Mouse (Mus musculus) ES-E14 (cell line): ENCODE results near the gene Smarca2. TPM values are rescaled to one million over a fixed set of nuclear protein-coding genes. Genes with fewer than 3 reads are reported as not detected.
"Not testable (repeated sequence)": the region's sequence is repeated elsewhere in the genome, so short reads cannot be mapped to it uniquely, and the experiment has no call there.

Experiments used
- DNase-seq: peaks from one replicate; pipeline ENCODE4 v3.0.0-alpha.2; 2013; ENCODE audit warnings: low read depth, low spot score
- H3K27ac ChIP-seq: 2 replicates; pipeline ENCODE4 v1.5.1; 2012; ENCODE audit warnings: low read depth, mild to moderate bottlenecking, low read length, moderate library complexity, mixed read lengths; ENCODE audit not compliant: poor library complexity, insufficient read depth, severe bottlenecking
- H3K36me3 ChIP-seq: 2 replicates; pipeline ENCODE4 v1.6.1; 2012; ENCODE audit warnings: mild to moderate bottlenecking, low read length, moderate library complexity, mixed read lengths; ENCODE audit not compliant: control insufficient read depth, poor library complexity, insufficient read depth, severe bottlenecking
- H3K4me1 ChIP-seq, 2 experiments: fragments of 150-350 bp in 1 of 2; sonication (generic) in 1 of 2; 2 replicates each; pipeline ENCODE4 v1.6.1; 2012; ENCODE audit warnings: low read length in 2 of 2, mild to moderate bottlenecking in 1 of 2, mixed read lengths in 1 of 2; ENCODE audit not compliant: control insufficient read depth in 2 of 2, insufficient read depth in 2 of 2, poor library complexity in 1 of 2
- H3K4me3 ChIP-seq, 2 experiments: fragments of 150-350 bp in 1 of 2; sonication (generic) in 1 of 2; 2 replicates each; pipeline ENCODE4 v1.5.1; 2012; ENCODE audit warnings: low read length in 2 of 2, low read depth in 1 of 2, mild to moderate bottlenecking in 1 of 2, mixed read lengths in 1 of 2; ENCODE audit not compliant: insufficient read depth in 1 of 2, poor library complexity in 1 of 2, severe bottlenecking in 1 of 2
- H3K9ac ChIP-seq: 2 replicates; pipeline ENCODE4 v1.6.1; 2012; ENCODE audit warnings: low read depth, mild to moderate bottlenecking, low read length, mixed read lengths; ENCODE audit not compliant: poor library complexity, insufficient read depth, severe bottlenecking
- H3K9me3 ChIP-seq: fragments of 150-350 bp; sonication (generic); 2 replicates; pipeline ENCODE4 v1.6.1; 2012; ENCODE audit warnings: low read depth, mild to moderate bottlenecking, low read length; ENCODE audit not compliant: control insufficient read depth, insufficient read depth
- CHD2 ChIP-seq: IDR thresholded peaks from 2 replicates; pipeline ENCODE4 v1.6.1; 2014; ENCODE audit warnings: mild to moderate bottlenecking, low read depth, low read length, inconsistent platforms
- HCFC1 ChIP-seq: IDR thresholded peaks from 2 replicates; pipeline ENCODE4 v1.6.1; 2012; ENCODE audit warnings: low read length, inconsistent platforms, borderline replicate concordance; ENCODE audit not compliant: insufficient read depth
- MAFK ChIP-seq: IDR thresholded peaks from 2 replicates; pipeline ENCODE4 v1.6.1; 2014; ENCODE audit warnings: mild to moderate bottlenecking, low read depth, low read length, inconsistent platforms; ENCODE audit not compliant: insufficient read depth
- ZC3H11A ChIP-seq: IDR thresholded peaks from 2 replicates; pipeline ENCODE4 v1.6.1; 2012; ENCODE audit warnings: low read depth, mild to moderate bottlenecking, inconsistent platforms, low read length, borderline replicate concordance
- ZNF384 ChIP-seq: IDR thresholded peaks from 2 replicates; pipeline ENCODE4 v1.6.1; 2012; ENCODE audit warnings: low read depth, low read length, inconsistent platforms
- in situ Hi-C, 2 experiments: fragments of 600-800 bp; cut with MboI; formaldehyde crosslinking; loops; one replicate each; pipeline ENCODE4 v1.15.1; 2025; ENCODE audit warnings: low sequenced_read_pairs in 2 of 2, inconsistent platforms in 1 of 2; ENCODE audit not compliant: unreplicated experiment in 2 of 2
- total RNA-seq: library from RNA; depleted of rRNA; stranded (reverse); fragments of 300-350 nt; gene quantifications from 2 replicates; pipeline ENCODE4 v1.2.3, GENCODE M21; 2012

Smarca2 gene
- total RNA-seq, 1 experiment, result 3.7 TPM

GRCm38 (mm10) chr19:26734704-26735109, 129.9 kb downstream of the Smarca2 start:
- DNase-seq, result no peak
- no peak overlapping the region for H3K27ac ChIP-seq
- H3K9me3 ChIP-seq, result no peaks in the 10 kb centered on the region
- 0 out of 4 replicates have a peak, but pooled peaks cover 0 to 2% of the 10 kb centered on the region in 2 experiments for H3K4me1 ChIP-seq
- TF ChIP-seq CHD2 (no peak), HCFC1 (no peak), MAFK (no peak), ZC3H11A (no peak), ZNF384 (no peak)
- in situ Hi-C loops, result no loop called here
- H3K4me3 ChIP-seq, result no peak overlapping the region
- H3K36me3 ChIP-seq, result no peaks in the 10 kb centered on the region
- H3K9ac ChIP-seq, result no peak overlapping the region

DNA sequence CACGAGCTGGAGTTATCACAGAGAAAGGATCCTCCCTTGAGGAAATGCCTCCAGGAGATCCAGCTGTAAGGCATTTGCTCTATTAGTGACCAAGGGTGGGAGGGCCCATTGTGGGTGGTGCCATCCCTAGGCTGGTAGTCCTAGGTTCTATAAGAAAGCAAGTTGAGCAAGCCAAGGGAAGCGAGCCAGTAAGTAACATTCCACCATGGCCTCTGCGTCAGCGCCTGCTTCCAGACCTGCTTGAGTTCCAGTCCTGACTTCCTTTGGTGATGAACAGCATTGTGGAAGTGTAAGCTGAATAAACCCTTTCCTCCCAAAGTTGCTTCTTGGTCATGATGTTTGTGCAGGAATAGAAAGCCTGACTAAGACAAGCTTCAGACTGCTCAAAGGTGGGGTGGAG, 140.2 kb downstream of the Smarca2 start:
- H3K9me3 ChIP-seq, H3K27ac ChIP-seq, H3K4me3 ChIP-seq, H3K9ac ChIP-seq, in situ Hi-C loops, DNase-seq, H3K4me1 ChIP-seq, H3K36me3 ChIP-seq: not testable (repeated sequence)

DNA sequence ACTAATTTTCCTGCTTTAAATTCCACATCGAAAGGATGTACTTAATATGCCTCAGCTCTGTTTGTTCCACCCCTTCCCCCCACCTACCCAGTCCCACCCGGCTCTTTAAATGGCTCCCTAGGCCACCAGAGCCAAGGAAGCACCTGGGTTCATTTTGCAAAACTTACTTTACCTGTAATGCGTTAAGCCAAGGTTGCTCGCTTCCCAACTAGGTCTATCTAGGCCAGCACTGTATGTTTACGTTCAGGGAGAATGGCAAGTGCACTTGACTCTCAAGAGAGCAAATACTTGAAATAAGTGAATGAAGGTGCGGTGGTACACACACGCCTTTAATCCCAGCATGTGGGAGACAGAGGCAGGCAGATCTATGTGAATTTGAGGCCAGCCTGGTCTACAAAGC, 140.7 kb downstream of the Smarca2 start:
- Histone ChIP-seq H3K4me1 (0 out of 4 replicates have a peak, but pooled peaks cover 0 to 1% of the 10 kb centered on the region in 2 experiments), H3K36me3 (no peaks in the 10 kb centered on the region), H3K9me3 (no peaks in the 10 kb centered on the region), H3K9ac (no peak overlapping the region), H3K4me3 (no peak overlapping the region), H3K27ac (no peak overlapping the region)
- no peak for DNase-seq
- TF ChIP-seq ZNF384, result no peak
- TF ChIP-seq ZC3H11A, result no peak
- TF ChIP-seq CHD2, result no peak
- no peak for TF ChIP-seq MAFK
- no peak for TF ChIP-seq HCFC1
- in situ Hi-C loops, result no loop called here

DNA sequence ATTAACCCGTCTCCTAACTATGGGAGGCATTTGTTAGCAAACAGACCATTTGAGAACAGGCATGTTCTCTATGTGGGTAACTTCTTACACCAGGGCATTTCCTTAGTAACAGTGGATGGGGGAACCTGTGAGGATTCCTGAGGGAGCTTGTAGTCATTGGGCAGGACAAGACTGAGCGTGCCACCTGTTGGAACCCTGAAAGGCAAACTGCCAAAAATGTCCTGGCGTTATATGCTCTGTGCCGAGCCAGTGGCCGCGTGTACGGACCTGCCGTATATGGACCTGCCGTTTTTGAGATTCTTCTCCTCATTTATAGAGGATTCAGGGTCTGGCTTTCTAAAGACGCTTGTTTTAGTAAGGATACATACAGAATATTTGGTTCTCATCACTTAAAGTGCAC, 141.4 kb downstream of the Smarca2 start:
- Histone ChIP-seq H3K9me3 (no peaks in the 10 kb centered on the region), H3K4me3 (no peak overlapping the region), H3K9ac (no peak overlapping the region), H3K27ac (no peak overlapping the region), H3K36me3 (no peaks in the 10 kb centered on the region), H3K4me1 (0 out of 4 replicates have a peak, but pooled peaks cover 0 to 1% of the 10 kb centered on the region in 2 experiments)
- in situ Hi-C loops, result no loop called here
- DNase-seq, result no peak
- TF ChIP-seq ZC3H11A (no peak), HCFC1 (no peak), ZNF384 (no peak), MAFK (no peak), CHD2 (no peak)
